Mouse (Mus musculus) left cerebral cortex, postnatal 36 days (tissue): ENCODE results near the gene Dip2c. TPM values are rescaled to one million over a fixed set of nuclear protein-coding genes. Genes with fewer than 3 reads are reported as not detected.

Experiments used
- DNase-seq, 2 experiments: peaks; one replicate each; pipeline ENCODE4 v3.0.0; 2021 to 2022; ENCODE audit warnings: low spot score in 2 of 2, mixed read lengths in 1 of 2
- intact Hi-C: fragments of 180-260 bp; cut with DNase I; formaldehyde crosslinking; loops from one replicate; pipeline ENCODE4 v1.15.1; 2025
- total RNA-seq, 2 experiments: library from RNA; stranded (reverse); gene quantifications; 2 replicates each; pipeline ENCODE4 v1.2.3; 2021

Gene Dip2c
- total RNA-seq, 2 experiments from 2014 or later = 64.9 to 72.2 TPM

GRCm38 (mm10) chr13:9405399-9405798, 129.1 kb downstream of the Dip2c start:
- DNase-seq = no peak

GRCm38 (mm10) chr13:9408983-9409382, 132.7 kb downstream of the Dip2c start:
- intact Hi-C loops = no loop called here
- DNase-seq = no peak

More at GRCm38 (mm10) chr13:9405399-9405798, 129.1 kb downstream of the Dip2c start:
- intact Hi-C loops = no loop called here

GRCm38 (mm10) chr13:9418441-9418840, 142.1 kb downstream of the Dip2c start:
- intact Hi-C loops = no loop called here
- no peak for DNase-seq

DNA sequence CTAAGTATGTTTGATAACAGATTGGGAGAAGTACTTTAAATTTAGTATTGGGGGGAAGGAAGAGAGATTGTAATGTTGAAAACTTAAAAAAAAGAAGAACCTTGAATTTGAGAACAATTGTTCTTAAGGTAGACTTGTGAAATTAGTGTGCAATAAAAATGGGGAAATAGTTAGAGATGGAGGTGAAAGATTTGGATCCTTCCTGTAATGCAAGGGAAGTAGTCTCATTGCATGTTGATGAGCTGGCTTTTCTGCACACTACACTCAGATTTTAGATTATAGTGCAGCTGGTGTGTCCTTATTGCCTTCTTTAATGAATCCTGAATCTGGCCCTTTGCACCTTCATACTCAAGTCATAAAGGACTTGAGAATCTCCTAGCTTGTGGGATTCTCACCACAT, 142.9 kb downstream of the Dip2c start:
- no peak for DNase-seq
- intact Hi-C loops = no loop called here

GRCm38 (mm10) chr13:9421949-9422348, 145.6 kb downstream of the Dip2c start:
- DNase-seq = no peak
- intact Hi-C loops = no loop called here

GRCm38 (mm10) chr13:9422876-9423275, 146.5 kb downstream of the Dip2c start:
- no peak for DNase-seq
- intact Hi-C loops = no loop called here

DNA sequence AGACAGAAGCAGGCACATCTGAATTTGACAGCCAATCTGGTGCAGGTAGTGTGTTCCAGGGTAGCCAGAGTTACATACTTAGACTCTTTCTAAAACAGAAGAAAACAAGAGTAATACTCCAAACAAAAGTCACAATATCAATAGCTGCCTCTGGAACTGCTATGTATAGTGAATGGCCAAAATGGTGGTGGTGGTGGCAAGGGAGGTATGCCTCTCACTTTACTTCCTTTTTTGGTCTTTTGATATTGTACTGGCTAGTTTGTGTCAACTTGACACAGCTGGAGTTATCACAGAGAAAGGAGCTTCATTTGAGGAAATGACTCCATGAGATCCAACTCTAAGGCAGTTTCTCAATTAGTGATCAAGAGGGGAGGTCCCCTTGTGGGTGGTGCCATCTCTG, 148.1 kb downstream of the Dip2c start:
- intact Hi-C loops = no loop called here
- DNase-seq = no peak

DNA sequence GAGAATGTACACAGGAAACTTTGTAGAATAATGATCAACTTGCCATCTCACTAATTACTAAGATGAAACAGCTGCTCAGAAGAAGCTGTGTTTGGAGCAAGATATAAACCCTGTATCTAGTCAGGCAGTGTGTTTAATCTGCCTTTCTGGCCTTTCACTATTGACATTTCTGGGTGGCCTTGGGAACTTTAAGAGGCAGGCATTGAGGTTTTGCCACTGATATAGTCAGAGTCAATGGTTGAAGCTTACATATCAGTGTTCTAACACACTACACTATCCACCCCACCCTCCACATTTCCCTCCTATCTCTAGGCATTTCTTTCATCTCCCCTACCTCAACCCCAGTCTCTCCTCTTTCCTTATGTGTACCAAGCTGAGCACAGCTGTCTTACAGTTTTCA, 149.9 kb downstream of the Dip2c start:
- intact Hi-C loops = no loop called here
- DNase-seq = no peak

GRCm38 (mm10) chr13:9426779-9427178, 150.5 kb downstream of the Dip2c start:
- DNase-seq = no peak
- intact Hi-C loops = no loop called here

GRCm38 (mm10) chr13:9429884-9430283, 153.6 kb downstream of the Dip2c start:
- no peak for DNase-seq
- intact Hi-C loops = no loop called here

DNA sequence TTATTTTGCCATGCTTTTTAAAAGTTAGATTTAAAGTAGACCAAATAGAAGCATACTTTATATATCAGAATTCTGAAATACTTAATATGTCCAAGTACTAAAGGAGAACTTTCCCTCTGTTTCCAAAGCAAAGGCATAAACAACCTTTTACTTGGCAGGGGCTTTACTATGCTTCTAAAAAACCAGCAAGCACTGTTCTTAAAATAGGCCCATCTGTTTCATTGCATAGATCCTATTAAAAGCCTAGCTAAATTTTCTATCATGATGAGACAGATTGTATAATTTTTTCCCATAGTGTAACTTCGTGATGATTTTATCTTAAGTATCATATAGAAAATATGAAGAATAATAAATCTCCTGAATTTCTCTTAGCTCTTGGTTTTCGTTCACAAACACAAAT, 154.4 kb downstream of the Dip2c start:
- DNase-seq = no peak
- intact Hi-C loops = no loop called here

- intact Hi-C loops = no loop called here
- DNase-seq = no peak
Observed at GRCm38 (mm10) chr13:9431441-9431840, 155.1 kb downstream of the Dip2c start.

DNA sequence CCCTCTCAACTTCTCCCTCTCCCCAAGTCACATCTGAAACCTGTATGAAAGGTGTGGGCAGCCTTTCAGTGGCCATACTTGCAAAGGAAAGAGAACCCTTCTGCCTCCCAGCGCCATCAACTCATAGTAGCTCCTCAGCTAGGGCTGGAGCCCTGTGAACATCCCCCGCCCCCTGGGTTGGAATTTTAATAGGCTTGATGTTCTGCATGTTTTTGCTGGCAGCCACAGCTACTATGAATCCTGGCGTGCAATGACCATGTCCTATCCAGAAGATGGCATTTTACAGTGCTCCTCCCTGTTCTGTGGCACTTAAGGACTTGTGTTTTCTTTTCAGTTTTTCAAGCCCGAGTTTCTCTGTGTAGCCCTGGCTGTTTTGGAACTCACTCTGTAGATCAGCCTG, 166.7 kb downstream of the Dip2c start:
- no peak for DNase-seq
- intact Hi-C loops = no loop called here

GRCm38 (mm10) chr13:9445533-9446294, 169.4 kb downstream of the Dip2c start:
- DNase-seq = no peak
- intact Hi-C loops = no loop called here

- DNase-seq = no peak
- intact Hi-C loops = no loop called here
Observed at GRCm38 (mm10) chr13:9446448-9447115, 170.3 kb downstream of the Dip2c start.

GRCm38 (mm10) chr13:9450276-9450675, 173.9 kb downstream of the Dip2c start:
- DNase-seq = no peak
- intact Hi-C loops = no loop called here

DNA sequence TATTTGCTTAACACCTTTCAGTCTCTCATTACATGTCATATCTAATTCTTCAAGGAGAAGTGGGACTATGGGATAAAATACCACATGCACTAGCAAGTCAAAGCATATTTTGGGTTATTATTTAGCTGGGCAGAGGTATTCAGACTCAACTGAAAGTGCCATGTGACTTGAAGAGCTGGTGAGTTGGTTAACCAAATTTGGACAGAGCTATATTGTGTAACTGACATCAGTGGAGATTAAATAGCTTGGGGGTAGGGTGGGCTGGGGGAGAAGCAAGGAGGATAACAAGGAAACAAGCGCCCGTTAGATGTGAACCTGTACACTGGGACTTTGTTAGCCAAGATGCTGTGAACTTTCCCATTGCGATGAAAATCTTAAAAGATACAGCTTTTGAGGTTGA, 175.6 kb downstream of the Dip2c start:
- no peak for DNase-seq
- intact Hi-C loops = no loop called here

DNA sequence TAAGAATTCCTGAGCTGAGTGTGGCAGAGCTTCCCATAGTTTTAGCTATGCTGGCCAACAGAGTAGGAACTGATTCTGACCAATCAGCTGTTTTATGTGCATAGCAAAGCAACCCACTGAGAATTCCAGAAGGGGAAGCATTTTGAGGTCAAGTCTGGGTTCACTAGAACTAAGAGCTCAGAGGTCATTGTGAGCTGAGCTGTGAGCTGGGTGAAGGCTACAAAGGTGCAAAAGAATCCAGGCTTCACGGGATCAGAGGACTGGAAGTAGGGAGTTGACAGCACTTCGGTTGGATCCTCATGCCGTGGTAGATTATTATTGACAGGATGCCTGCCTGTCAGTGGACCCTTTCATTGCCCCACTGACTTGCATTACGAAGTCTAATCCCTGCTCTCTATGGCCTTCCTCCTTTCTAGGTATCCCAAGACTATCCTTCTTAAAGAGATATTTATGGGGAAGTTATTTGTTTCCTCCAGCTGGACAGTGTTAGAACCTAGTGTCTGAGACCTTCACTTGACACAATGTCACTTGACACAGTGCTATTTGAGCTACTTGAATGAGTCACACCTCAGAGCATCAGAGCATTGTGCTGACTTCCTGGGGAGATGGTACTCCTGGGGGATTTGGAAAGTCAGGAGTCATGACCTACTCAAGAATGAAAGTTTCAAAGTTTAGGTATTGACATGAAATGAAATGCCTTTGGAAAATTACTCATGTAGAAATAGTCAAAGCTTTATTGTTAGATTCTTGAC, 178.3 kb downstream of the Dip2c start:
- intact Hi-C loops = no loop called here
- no peak for DNase-seq

- no peak for DNase-seq
Observed at GRCm38 (mm10) chr13:9455979-9456378, 179.7 kb downstream of the Dip2c start.

DNA sequence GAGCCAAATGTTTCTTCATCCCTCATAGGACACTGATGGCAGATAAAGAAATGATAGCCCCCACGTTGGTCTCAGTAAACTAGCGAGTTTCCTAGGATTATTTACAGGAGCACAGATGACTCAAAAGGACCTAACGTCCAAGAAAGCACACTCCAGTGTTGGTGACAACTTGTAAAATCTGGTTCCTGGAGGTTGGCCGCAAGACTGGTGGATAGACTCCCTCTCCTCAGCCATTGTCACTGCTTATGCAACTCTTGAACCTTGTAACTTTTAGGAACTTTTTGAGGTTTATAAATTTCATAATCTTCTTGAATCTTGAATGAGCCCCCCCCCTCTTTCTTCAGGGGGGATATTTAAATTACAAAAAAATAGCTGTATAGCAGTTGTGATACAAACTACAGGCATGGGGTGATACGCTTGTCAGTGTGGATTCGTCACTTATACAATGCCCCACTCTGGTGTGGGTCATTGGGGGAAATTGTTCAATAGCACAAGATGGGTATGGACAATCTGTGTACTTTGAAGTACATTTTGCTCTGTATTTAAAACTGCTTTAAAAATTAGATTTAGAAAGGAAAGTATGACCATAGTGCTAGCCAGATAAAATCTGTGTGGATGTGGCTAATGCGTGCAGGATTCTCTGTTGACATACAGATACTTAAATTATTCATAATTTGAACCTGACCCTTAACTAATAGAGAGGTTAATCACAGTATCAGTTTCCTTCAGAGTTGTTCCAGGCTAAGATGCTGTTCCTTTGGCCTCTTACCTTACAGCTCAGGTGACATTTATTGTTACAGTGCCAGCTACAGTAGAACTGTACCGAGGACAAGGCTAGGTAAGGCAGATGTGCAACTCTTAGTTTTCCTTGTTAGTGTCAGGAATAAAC, 181.3 kb downstream of the Dip2c start:
- intact Hi-C loops = no loop called here
- no peak for DNase-seq

More at GRCm38 (mm10) chr13:9455979-9456378, 179.7 kb downstream of the Dip2c start:
- intact Hi-C loops = no loop called here
